Mouse (Mus musculus) kidney, adult 2 months (tissue): ENCODE data around the gene Rpl38. TPM values are rescaled to one million over a fixed set of nuclear protein-coding genes. Genes with fewer than 3 reads are reported as not detected.

Source experiments
- DNase-seq: peaks from one replicate; pipeline ENCODE4 v3.0.0; 2021
- H3K27ac ChIP-seq: fragments of 200-500 bp; 2 replicates; pipeline ENCODE4 v1.5.1; 2012; ENCODE audit warnings: low read depth, low read length, control low read depth, inconsistent platforms; ENCODE audit not compliant: insufficient read depth
- H3K27me3 ChIP-seq: fragments of 200-500 bp; replicated peaks from 2 replicates; pipeline ENCODE4 v1.6.1; 2012; ENCODE audit warnings: mild to moderate bottlenecking, moderate library complexity, low read length, inconsistent platforms; ENCODE audit not compliant: control insufficient read depth, insufficient read depth
- H3K36me3 ChIP-seq: fragments of 200-500 bp; 2 replicates; pipeline ENCODE4 v1.6.1; 2012; ENCODE audit warnings: mild to moderate bottlenecking, moderate library complexity, low read length, inconsistent platforms; ENCODE audit not compliant: control insufficient read depth, insufficient read depth
- H3K4me1 ChIP-seq: fragments of 200-500 bp; 2 replicates; pipeline ENCODE4 v1.6.1; 2011; ENCODE audit warnings: low read length; ENCODE audit not compliant: control insufficient read depth, insufficient read depth
- H3K4me3 ChIP-seq: fragments of 200-500 bp; 2 replicates; pipeline ENCODE4 v1.5.1; 2011; ENCODE audit warnings: mild to moderate bottlenecking, low read depth, low read length, control low read depth; ENCODE audit not compliant: insufficient read depth
- CTCF ChIP-seq: fragments of 200-500 bp; conservative IDR thresholded peaks from 2 replicates; pipeline ENCODE4 v1.5.1; 2011; ENCODE audit warnings: low read depth, mild to moderate bottlenecking, control low read depth, low read length, moderate library complexity, mixed read lengths; ENCODE audit not compliant: insufficient read depth, insufficient read length
- POLR2A ChIP-seq: fragments of 200-500 bp; IDR thresholded peaks from one replicate; pipeline ENCODE4 v1.6.1; 2011; ENCODE audit warnings: low read depth, low read length, control low read depth
- WGBS: fragments of 180-500 bp; shearing (Covaris S2); methylation state at CpG from one replicate; pipeline ENCODE4 v1.1.7; 2018; 5-methylcytosine and 5-hydroxymethylcytosine counted together
- polyA plus RNA-seq: library from polyadenylated mRNA; depleted of rRNA; stranded (reverse); fragments of >200 nt; gene quantifications from 2 replicates; pipeline ENCODE4 v1.2.3, GENCODE M21; 2012; rRNA removed

Rpl38 gene
- polyA plus RNA-seq, 1 experiment = 738 TPM

- no peak overlapping the region for H3K4me3 ChIP-seq
- H3K4me1 ChIP-seq = no peaks in the 10 kb centered on the region
- 53% methylated on average over 5 of the region's 5 CpGs for WGBS
- no peak for DNase-seq
- no peaks in the 10 kb centered on the region for H3K27me3 ChIP-seq
- TF ChIP-seq POLR2A = no peak
- TF ChIP-seq CTCF = no peak
- no peaks in the 10 kb centered on the region; the same call in 1 of the 2 replicates for H3K36me3 ChIP-seq
- no peak overlapping the region for H3K27ac ChIP-seq
These were observed 38.0 kb downstream of the Rpl38 start for GRCm38 (mm10) chr11:114706358-114706757.

DNA sequence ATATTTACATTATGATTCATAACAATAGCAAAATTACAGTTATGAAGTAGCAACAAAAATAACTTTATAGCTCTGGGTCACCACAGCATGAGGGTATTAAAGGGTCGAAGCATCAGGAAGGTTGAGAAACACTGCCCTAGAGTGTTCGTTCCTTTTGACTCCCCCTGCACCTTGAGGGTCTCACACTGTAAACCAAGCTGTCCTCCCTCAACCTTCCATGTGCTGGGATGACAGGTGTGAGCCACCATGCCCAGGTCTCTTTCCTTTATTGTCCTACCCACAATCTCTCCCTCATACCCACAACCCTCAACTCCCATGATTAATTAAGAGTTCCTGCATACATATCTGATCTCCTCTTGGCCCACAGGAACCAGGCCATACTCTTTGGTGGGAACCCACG, 43.1 kb downstream of the Rpl38 start:
- no peaks in the 10 kb centered on the region for H3K27me3 ChIP-seq
- no peak overlapping the region for H3K4me3 ChIP-seq
- 50% methylated on average over 3 of the region's 3 CpGs for WGBS
- no peak for DNase-seq
- no peak overlapping the region for H3K27ac ChIP-seq
- no peak for TF ChIP-seq CTCF
- TF ChIP-seq POLR2A = no peak
- no peaks in the 10 kb centered on the region for H3K4me1 ChIP-seq
- H3K36me3 ChIP-seq = no peaks in the 10 kb centered on the region; the same call in 1 of the 2 replicates

- WGBS = 66% methylated on average over 12 of the region's 12 CpGs
- no peak for DNase-seq
- TF ChIP-seq POLR2A (no peak), CTCF (no peak)
- H3K4me1 ChIP-seq = no peaks in the 10 kb centered on the region
- no peaks in the 10 kb centered on the region; the same call in 1 of the 2 replicates for H3K36me3 ChIP-seq
- no peak overlapping the region for H3K4me3 ChIP-seq
- H3K27me3 ChIP-seq = no peaks in the 10 kb centered on the region
- H3K27ac ChIP-seq = no peak overlapping the region
These were observed 43.5 kb downstream of the Rpl38 start for GRCm38 (mm10) chr11:114711861-114712260.

GRCm38 (mm10) chr11:114714526-114714925, 46.2 kb downstream of the Rpl38 start:
- no peak overlapping the region for H3K27ac ChIP-seq
- no peak for TF ChIP-seq POLR2A
- TF ChIP-seq CTCF = no peak
- 79% methylated on average over 6 of the region's 6 CpGs for WGBS
- no peak overlapping the region for H3K4me3 ChIP-seq
- H3K27me3 ChIP-seq = no peaks in the 10 kb centered on the region
- H3K4me1 ChIP-seq = no peaks in the 10 kb centered on the region
- H3K36me3 ChIP-seq = no peaks in the 10 kb centered on the region; the same call in 1 of the 2 replicates
- DNase-seq = no peak

DNA sequence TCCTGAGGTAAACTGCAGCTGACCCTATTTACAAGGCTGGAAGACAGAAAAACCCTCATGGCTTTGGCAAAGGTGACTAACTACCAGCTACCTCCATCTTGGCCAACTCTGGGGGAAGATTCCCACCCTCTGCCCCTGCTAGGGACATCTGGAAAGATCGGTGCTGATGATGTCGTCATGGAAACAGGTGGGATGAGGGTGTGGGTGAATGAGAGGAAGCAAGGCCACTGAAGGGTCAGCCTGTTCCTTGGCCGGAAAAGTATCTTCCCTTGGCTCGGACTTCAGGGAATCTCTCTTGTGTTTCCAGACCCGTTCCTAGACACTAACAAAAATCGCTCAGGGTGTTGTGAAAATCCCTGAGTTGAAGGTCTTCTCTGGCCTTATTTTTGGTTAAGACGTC, 47.2 kb downstream of the Rpl38 start:
- Histone ChIP-seq H3K36me3 (no peaks in the 10 kb centered on the region), H3K4me1 (no peaks in the 10 kb centered on the region), H3K27me3 (no peaks in the 10 kb centered on the region), H3K27ac (no peak overlapping the region), H3K4me3 (no peak overlapping the region)
- TF ChIP-seq CTCF (no peak), POLR2A (no peak)
- DNase-seq = peak; percentile 8
- 58% methylated on average over 7 of the region's 7 CpGs for WGBS

GRCm38 (mm10) chr11:114720535-114720934, 52.2 kb downstream of the Rpl38 start:
- H3K4me1 ChIP-seq = no peaks in the 10 kb centered on the region
- no peak for DNase-seq
- 57% methylated on average over 10 of the region's 10 CpGs for WGBS

More at GRCm38 (mm10) chr11:114720535-114720934, 52.2 kb downstream of the Rpl38 start:
- no peaks in the 10 kb centered on the region for H3K36me3 ChIP-seq
- no peak overlapping the region for H3K4me3 ChIP-seq
- H3K27me3 ChIP-seq = no peaks in the 10 kb centered on the region
- TF ChIP-seq POLR2A = no peak
- TF ChIP-seq CTCF = no peak
- H3K27ac ChIP-seq = no peak overlapping the region

Other genes starting within 250 kb of the Rpl38 start
- gene Ttyh2, start 6.9 kb downstream of the Rpl38 start, polyA plus RNA-seq = 34.4 and 40.6 TPM in 2 replicates
- 0.47 and 0.72 TPM in 2 replicates for gene Dnaic2, start 58.9 kb downstream of the Rpl38 start, polyA plus RNA-seq
- 0.38 and 0.42 TPM in 2 replicates for gene Kif19a, start 96.9 kb downstream of the Rpl38 start, polyA plus RNA-seq
- 0.12 and 0.13 TPM in 2 replicates for gene Btbd17, start 127.4 kb downstream of the Rpl38 start, polyA plus RNA-seq
- gene Gpr142, start 130.4 kb downstream of the Rpl38 start, polyA plus RNA-seq = not detected in 2 replicates
- gene Gprc5c, start 182.6 kb downstream of the Rpl38 start, polyA plus RNA-seq = 241 and 285 TPM in 2 replicates
- 0.61 and 0.91 TPM in 2 replicates for gene Cd300a, start 221.5 kb downstream of the Rpl38 start, polyA plus RNA-seq